Mouse (Mus musculus): ENCODE data around the gene Fgfr2.
A peak's percentile ranks its signal among the peaks of the same experiment; 100 is the strongest.

The Fgfr2 gene

GRCm38 (mm10) chr7:132307722-132308271 lies 815.4 kb downstream of the Fgfr2 start:
- DNase-seq = no peak

- no peak for DNase-seq
Observed at GRCm38 (mm10) chr7:132306671-132307412, 816.3 kb downstream of the Fgfr2 start.

- no peak for DNase-seq
Observed at GRCm38 (mm10) chr7:132305492-132306375, 817.4 kb downstream of the Fgfr2 start.

- no peak for DNase-seq
Observed at GRCm38 (mm10) chr7:132304424-132305085, 818.6 kb downstream of the Fgfr2 start.

GRCm38 (mm10) chr7:132303988-132304387 lies 819.2 kb downstream of the Fgfr2 start:
- DNase-seq = no peak

GRCm38 (mm10) chr7:132302508-132303241 lies 820.5 kb downstream of the Fgfr2 start:
- DNase-seq = no peak

- no peak for DNase-seq
Observed at GRCm38 (mm10) chr7:132299661-132300210, 823.4 kb downstream of the Fgfr2 start.

GRCm38 (mm10) chr7:132298412-132298990 lies 824.6 kb downstream of the Fgfr2 start:
- no peak for DNase-seq

- DNase-seq = no peak
Observed at GRCm38 (mm10) chr7:132296661-132297443, 826.3 kb downstream of the Fgfr2 start.

- DNase-seq = no peak
Observed at GRCm38 (mm10) chr7:132296132-132296531, 827.0 kb downstream of the Fgfr2 start.

- DNase-seq = no peak
Observed at GRCm38 (mm10) chr7:132287340-132287664, 835.8 kb downstream of the Fgfr2 start.

- peak; percentile 21 for DNase-seq
Observed at GRCm38 (mm10) chr7:132286630-132287339, 836.4 kb downstream of the Fgfr2 start.

GRCm38 (mm10) chr7:132284795-132285194 lies 838.4 kb downstream of the Fgfr2 start:
- no peak for DNase-seq

- DNase-seq = no peak
Observed at GRCm38 (mm10) chr7:132284048-132284737, 839.0 kb downstream of the Fgfr2 start.

GRCm38 (mm10) chr7:132282576-132282975 lies 840.6 kb downstream of the Fgfr2 start:
- no peak for DNase-seq

- DNase-seq = no peak
Observed at GRCm38 (mm10) chr7:132282161-132282560, 841.0 kb downstream of the Fgfr2 start.

- DNase-seq = no peak
Observed at GRCm38 (mm10) chr7:132281753-132282152, 841.4 kb downstream of the Fgfr2 start.

GRCm38 (mm10) chr7:132278658-132279057 lies 844.5 kb downstream of the Fgfr2 start:
- DNase-seq = no peak

- DNase-seq = no peak
Observed at GRCm38 (mm10) chr7:132276287-132276686, 846.9 kb downstream of the Fgfr2 start.
